Mouse (Mus musculus) heart, adult 2 months (tissue): ENCODE data around the gene Scd3.

Experiments used
- CTCF ChIP-seq: fragments of 200-600 bp; IDR thresholded peaks from 2 replicates; pipeline ENCODE4 v1.8.1; 2022; ENCODE audit warnings: antibody characterized with exemption, mild to moderate bottlenecking, moderate library complexity
- EP300 ChIP-seq: fragments of 200-500 bp; IDR thresholded peaks from 2 replicates; pipeline ENCODE4 v1.6.1; 2011; ENCODE audit warnings: low read depth, low read length, control low read depth; ENCODE audit not compliant: insufficient read depth
- POLR2A ChIP-seq: fragments of 200-500 bp; IDR thresholded peaks from 2 replicates; pipeline ENCODE4 v1.6.1; 2011; ENCODE audit warnings: mild to moderate bottlenecking, low read depth, low read length, control low read depth; ENCODE audit not compliant: insufficient read depth

DNA sequence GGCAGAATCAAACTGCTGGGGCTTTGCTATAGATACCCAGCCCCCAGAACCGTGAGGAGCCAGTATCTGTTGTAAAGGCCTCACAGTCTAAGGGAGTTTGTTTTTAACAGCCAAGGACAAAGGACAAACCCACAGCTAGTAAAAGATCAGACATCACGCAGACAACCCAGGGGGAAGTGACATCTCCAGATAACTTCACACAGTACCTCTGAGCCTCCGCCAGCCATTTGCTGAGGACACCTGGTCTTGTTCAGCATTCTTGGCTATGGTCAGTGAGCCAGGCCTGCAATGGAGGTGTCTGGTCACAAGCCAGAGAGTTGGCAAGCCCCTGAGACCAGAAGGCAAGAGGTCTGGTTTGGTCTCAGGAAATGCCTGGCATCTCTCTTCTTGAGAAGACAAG is 89.4 kb downstream of the Scd3 start:
- TF ChIP-seq CTCF (no peak), EP300 (no peak), POLR2A (no peak)
